Mouse (Mus musculus): ENCODE measurements around the gene Rev3l. TPM values are rescaled to one million over a fixed set of nuclear protein-coding genes. Genes with fewer than 3 reads are reported as not detected.
"Not testable (repeated sequence)": the region's sequence is repeated elsewhere in the genome, so short reads cannot be mapped to it uniquely, and the experiment has no call there.

Rev3l gene
- polyA plus RNA-seq, 1 experiment from 2014 or later, result 31.6 TPM

DNA sequence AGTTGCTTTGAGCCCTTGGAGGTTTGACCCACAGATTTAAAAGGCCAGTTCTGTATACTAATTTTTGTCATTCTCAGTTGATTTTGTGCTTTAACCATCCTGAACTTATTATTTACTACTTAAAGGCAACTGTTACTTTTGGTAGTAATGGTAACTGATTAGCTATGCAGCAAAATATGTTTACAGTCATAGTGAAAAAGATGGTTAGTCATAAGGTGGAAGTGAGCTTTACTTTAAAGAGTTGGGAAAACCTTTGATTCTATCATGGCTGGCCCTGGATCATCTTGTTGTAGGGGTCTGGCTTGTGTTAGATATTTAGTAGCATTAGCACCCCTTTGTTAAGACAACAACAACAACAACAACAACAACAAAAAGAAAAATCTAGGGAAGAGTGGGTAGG lies 180.7 kb downstream of the Rev3l start:
- H3K9ac ChIP-seq (ENCODE audit: low read length), result no peak overlapping the region
- no peaks in the 10 kb centered on the region for H3K36me3 ChIP-seq (ENCODE audit: control insufficient read depth, insufficient read depth, low read length)
- DNase-seq (ENCODE audit: low spot score) (no peak), ATAC-seq (no peak)
- H3K4me2 ChIP-seq (ENCODE audit: low read length), result no peak overlapping the region
- no peaks in the 10 kb centered on the region for H3K27me3 ChIP-seq (replicated peaks; ENCODE audit: control insufficient read depth, insufficient read depth, low read length)
- H3K4me3 ChIP-seq (ENCODE audit: low read depth, low read length), result no peak overlapping the region
- no peak overlapping the region for H3K27ac ChIP-seq (ENCODE audit: low read depth, low read length)
- H3K4me1 ChIP-seq (ENCODE audit: control insufficient read depth, insufficient read depth, low read length), result no peaks in the 10 kb centered on the region
- no peaks in the 10 kb centered on the region for H3K9me3 ChIP-seq (replicated peaks; ENCODE audit: control insufficient read depth, low read length)

DNA sequence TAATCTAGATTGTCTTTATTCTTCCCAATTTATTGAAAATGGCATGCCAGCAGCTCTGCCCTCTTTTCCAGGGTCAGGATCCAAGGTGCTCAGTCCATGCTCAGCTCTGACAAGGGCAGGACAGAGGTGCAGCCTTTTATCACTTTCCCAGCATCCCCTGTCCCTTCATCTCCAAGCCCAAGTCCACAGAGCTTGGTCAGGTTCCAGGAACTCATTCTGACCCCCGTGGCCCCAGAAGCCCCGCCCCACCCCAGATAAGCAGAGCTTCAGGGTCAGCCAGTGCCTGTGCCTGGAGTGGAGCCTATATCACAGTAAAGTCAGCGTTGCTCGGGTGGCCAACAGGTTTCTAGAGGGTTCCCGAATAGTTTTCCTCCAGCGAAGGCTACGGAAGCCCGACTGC lies 192.6 kb downstream of the Rev3l start:
- not testable (repeated sequence) for H3K9ac ChIP-seq (ENCODE audit: low read length); H3K4me3 ChIP-seq (ENCODE audit: low read depth, low read length); DNase-seq (ENCODE audit: low spot score); ATAC-seq; H3K4me2 ChIP-seq (ENCODE audit: low read length); H3K27ac ChIP-seq (ENCODE audit: low read depth, low read length); H3K9me3 ChIP-seq (replicated peaks; ENCODE audit: control insufficient read depth, low read length); H3K4me1 ChIP-seq (ENCODE audit: control insufficient read depth, insufficient read depth, low read length); H3K36me3 ChIP-seq (ENCODE audit: control insufficient read depth, insufficient read depth, low read length); H3K27me3 ChIP-seq (replicated peaks; ENCODE audit: control insufficient read depth, insufficient read depth, low read length)
- 80% methylated on average over 8 of the region's 8 CpGs for WGBS

Other genes starting within 250 kb of the Rev3l start
- gene Traf3ip2, start 119.2 kb upstream of the Rev3l start, polyA plus RNA-seq (2014; fragmentation: Nextera tagmentation; extraction: Ambion mirVana), result 4.8 and 5.7 TPM in 2 replicates
- gene Mfsd4b4, start 167.1 kb downstream of the Rev3l start, polyA plus RNA-seq (2014; fragmentation: Nextera tagmentation; extraction: Ambion mirVana), result 3.0 and 3.6 TPM in 2 replicates
- gene Mfsd4b2, start 194.8 kb downstream of the Rev3l start, polyA plus RNA-seq (2014; fragmentation: Nextera tagmentation; extraction: Ambion mirVana), result not detected in 2 replicates
- 0.12 and 0.15 TPM in 2 replicates for gene Mfsd4b3, start 228.0 kb downstream of the Rev3l start, polyA plus RNA-seq (2014; fragmentation: Nextera tagmentation; extraction: Ambion mirVana)